Mouse (Mus musculus) ES-E14 (cell line): ENCODE measurements at regions not wholly inside any gene's neighbourhood (a gene's known extent, or its start where the extent isn't known, plus 50 kb on each side); places are given as distances from the start of the nearest gene placed in this dataset.

Experiments
- CHD2 ChIP-seq: IDR thresholded peaks from 2 replicates; pipeline ENCODE4 v1.6.1; 2014; ENCODE audit warnings: mild to moderate bottlenecking, low read depth, low read length, inconsistent platforms
- HCFC1 ChIP-seq: IDR thresholded peaks from 2 replicates; pipeline ENCODE4 v1.6.1; 2012; ENCODE audit warnings: low read length, inconsistent platforms, borderline replicate concordance; ENCODE audit not compliant: insufficient read depth
- ZC3H11A ChIP-seq: IDR thresholded peaks from 2 replicates; pipeline ENCODE4 v1.6.1; 2012; ENCODE audit warnings: low read depth, mild to moderate bottlenecking, inconsistent platforms, low read length, borderline replicate concordance

- TF ChIP-seq CHD2: no peak
- no peak for TF ChIP-seq HCFC1
- TF ChIP-seq ZC3H11A: no peak
Measured at GRCm38 (mm10) chr13:102442676-102443075, 250.7 kb upstream of the Cd180 start.
